Mouse (Mus musculus) C2C12 (cell line): ENCODE measurements around the gene Micall2. TPM values are rescaled to one million over a fixed set of nuclear protein-coding genes. Genes with fewer than 3 reads are reported as not detected.

Source experiments
- H3K27me3 ChIP-seq: one replicate; pipeline ENCODE4 v1.6.1; 2011; ENCODE audit not compliant: control insufficient read depth, insufficient read depth, insufficient read length
- H3K36me3 ChIP-seq: one replicate; pipeline ENCODE4 v1.6.1; 2011; ENCODE audit not compliant: control insufficient read depth, insufficient read depth
- H3K4me3 ChIP-seq: one replicate; pipeline ENCODE4 v1.5.1; 2011; ENCODE audit warnings: mild to moderate bottlenecking, control low read depth; ENCODE audit not compliant: poor library complexity, insufficient read depth, severe bottlenecking
- H3K79me2 ChIP-seq: one replicate; pipeline ENCODE4 v1.6.1; 2011; ENCODE audit not compliant: control insufficient read depth, insufficient read depth
- H3K79me3 ChIP-seq: one replicate; pipeline ENCODE4 v1.6.1; 2011; ENCODE audit warnings: low read depth, control low read depth
- H3ac ChIP-seq: one replicate; pipeline ENCODE3; 2011; ENCODE audit warnings: low read depth; ENCODE audit not compliant: control insufficient read depth, insufficient read length
- CEBPB ChIP-seq: IDR thresholded peaks from one replicate; pipeline ENCODE4 v1.6.1; 2011; ENCODE audit warnings: low read depth, mild to moderate bottlenecking, control low read depth, moderate library complexity
- CTCF ChIP-seq: IDR thresholded peaks from one replicate; pipeline ENCODE4 v1.5.1; 2011; ENCODE audit not compliant: control insufficient read depth, insufficient read depth, insufficient read length
- FOSL1 ChIP-seq: IDR thresholded peaks from one replicate; pipeline ENCODE4 v1.8.0; 2011; ENCODE audit warnings: mild to moderate bottlenecking, low read length; ENCODE audit not compliant: poor library complexity, insufficient read depth, severe bottlenecking
- MAX ChIP-seq: IDR thresholded peaks from one replicate; pipeline ENCODE4 v1.6.1; 2011; ENCODE audit warnings: mild to moderate bottlenecking, control low read depth
- MYOD1 ChIP-seq: IDR thresholded peaks from one replicate; pipeline ENCODE4 v1.6.1; 2011; ENCODE audit warnings: low read depth; ENCODE audit not compliant: control insufficient read depth, insufficient read length
- MYOG ChIP-seq: IDR thresholded peaks from one replicate; pipeline ENCODE4 v1.6.1; 2011; ENCODE audit not compliant: control insufficient read depth, insufficient read length; ENCODE audit errors: extremely low read depth
- USF1 ChIP-seq: IDR thresholded peaks from one replicate; pipeline ENCODE4 v1.6.1; 2011; ENCODE audit warnings: low read depth, mild to moderate bottlenecking, control low read depth, moderate library complexity
- polyA plus RNA-seq: library from polyadenylated mRNA; unstranded; fragments of >200 nt; fragmentation: generic; extraction: Trizol; gene quantifications from one replicate; pipeline ENCODE4 v1.2.1, GENCODE M21; 2012; ENCODE audit warnings: missing spikeins

Micall2 gene
- polyA plus RNA-seq, 1 experiment, result 9.5 TPM

- H3K79me3 ChIP-seq, result no peaks in the 10 kb centered on the region
- TF ChIP-seq CTCF (peak; percentile 96), USF1 (no peak), FOSL1 (no peak)
- no peak overlapping the region for H3K4me3 ChIP-seq
- H3K36me3 ChIP-seq, result no peaks in the 10 kb centered on the region
- H3K79me2 ChIP-seq, result no peaks in the 10 kb centered on the region
- no peak overlapping the region for H3ac ChIP-seq
- peaks cover 63% of the 10 kb centered on the region for H3K27me3 ChIP-seq
Observed at GRCm38 (mm10) chr5:139668494-139668893, 67.6 kb downstream of the Micall2 start.

- Histone ChIP-seq H3ac (no peak overlapping the region), H3K79me3 (no peaks in the 10 kb centered on the region), H3K79me2 (no peaks in the 10 kb centered on the region), H3K4me3 (no peak overlapping the region), H3K36me3 (no peaks in the 10 kb centered on the region), H3K27me3 (peaks cover 56% of the 10 kb centered on the region)
- TF ChIP-seq MYOD1 (no peak), MYOG (no peak), MAX (no peak), CTCF (no peak), FOSL1 (no peak), USF1 (no peak), CEBPB (no peak)
Observed at GRCm38 (mm10) chr5:139666496-139666895, 69.6 kb downstream of the Micall2 start.

DNA sequence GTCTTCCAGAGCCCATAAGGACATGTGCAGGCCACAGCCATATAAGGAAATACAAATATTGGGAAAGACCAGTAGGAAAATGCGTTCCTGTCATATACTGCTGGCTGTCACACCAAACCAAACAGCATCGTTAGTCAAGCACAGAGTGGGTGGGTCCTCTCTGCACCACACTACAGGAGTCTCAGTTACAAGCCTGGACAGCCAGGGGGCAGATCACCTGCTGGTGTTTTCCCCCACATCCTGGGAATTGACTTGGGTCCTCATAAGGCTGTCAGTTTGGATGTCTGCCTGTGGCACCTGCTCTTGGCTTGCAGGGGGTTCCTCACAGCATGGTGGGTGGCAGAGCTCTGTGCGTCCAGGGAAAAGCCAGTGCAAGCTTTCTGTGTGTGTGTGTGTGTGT, 70.8 kb downstream of the Micall2 start:
- TF ChIP-seq MYOG (no peak), MAX (no peak), CEBPB (no peak)
- H3K79me3 ChIP-seq, result no peaks in the 10 kb centered on the region
- no peak overlapping the region for H3K4me3 ChIP-seq
- H3K27me3 ChIP-seq, result peaks cover 60% of the 10 kb centered on the region
- H3K36me3 ChIP-seq, result no peaks in the 10 kb centered on the region
- no peaks in the 10 kb centered on the region for H3K79me2 ChIP-seq
- H3ac ChIP-seq, result no peak overlapping the region

- no peak for TF ChIP-seq MYOG
- TF ChIP-seq USF1, result peak; percentile 70
- no peaks in the 10 kb centered on the region for H3K79me3 ChIP-seq
- H3K4me3 ChIP-seq, result no peak overlapping the region
- H3K36me3 ChIP-seq, result no peaks in the 10 kb centered on the region
- peaks cover 77% of the 10 kb centered on the region for H3K27me3 ChIP-seq
- H3K79me2 ChIP-seq, result no peaks in the 10 kb centered on the region
- no peak overlapping the region for H3ac ChIP-seq
Observed at GRCm38 (mm10) chr5:139661713-139662112, 74.4 kb downstream of the Micall2 start.

- no peaks in the 10 kb centered on the region for H3K79me2 ChIP-seq
- no peaks in the 10 kb centered on the region for H3K79me3 ChIP-seq
- TF ChIP-seq USF1 (no peak), MYOG (no peak), MAX (no peak), CTCF (no peak), MYOD1 (no peak), CEBPB (no peak), FOSL1 (no peak)
- H3K4me3 ChIP-seq, result no peak overlapping the region
- no peaks in the 10 kb centered on the region for H3K36me3 ChIP-seq
- H3K27me3 ChIP-seq, result peaks cover 65% of the 10 kb centered on the region
- no peak overlapping the region for H3ac ChIP-seq
Observed at GRCm38 (mm10) chr5:139659307-139659706, 76.8 kb downstream of the Micall2 start.

DNA sequence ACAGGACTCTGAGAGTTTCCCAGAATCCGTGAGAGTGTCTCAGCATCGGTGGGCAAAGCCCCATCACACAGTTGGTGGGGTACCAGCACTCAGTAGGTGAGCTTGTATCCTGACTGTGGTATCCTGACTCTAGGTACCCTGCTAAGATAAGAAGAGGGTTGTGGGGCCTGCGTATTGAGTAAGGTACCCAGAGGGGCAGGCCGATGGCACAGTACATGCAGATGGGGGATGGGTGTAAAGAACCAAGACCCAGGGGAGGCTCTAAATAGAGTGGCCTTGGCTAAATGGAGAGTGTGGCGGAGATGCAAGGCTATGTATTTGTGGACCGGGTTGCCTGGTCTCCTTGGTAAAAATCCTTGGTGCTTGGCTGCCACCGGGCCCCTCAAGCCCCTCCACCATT, 77.3 kb downstream of the Micall2 start:
- TF ChIP-seq MYOG (no peak), USF1 (no peak), MAX (no peak), CEBPB (no peak), MYOD1 (no peak), FOSL1 (no peak), CTCF (no peak)
- Histone ChIP-seq H3K4me3 (no peak overlapping the region), H3K27me3 (peaks cover 65% of the 10 kb centered on the region), H3K79me2 (no peaks in the 10 kb centered on the region), H3ac (no peak overlapping the region), H3K79me3 (no peaks in the 10 kb centered on the region), H3K36me3 (no peaks in the 10 kb centered on the region)
